Mouse (Mus musculus): ENCODE measurements around the gene Cdc25b. TPM values are rescaled to one million over a fixed set of nuclear protein-coding genes. Genes with fewer than 3 reads are reported as not detected.

The Cdc25b gene
- total and polyA plus RNA-seq, 2 experiments from 2014 or later: 18.2 to 22.2 TPM

GRCm38 (mm10) chr2:131177932-131178331, 8.8 kb upstream of the Cdc25b start:
- Histone ChIP-seq H3K4me2 (ENCODE audit: low read depth, low read length) (peak overlapping the region; percentile 91), H3K9me3 (ENCODE audit: low read length) (no peaks in the 10 kb centered on the region), H3K9ac (replicated peaks; ENCODE audit: low read length) (peak overlapping the region; percentile 89; the same call in 1 of the 2 replicates), H3K27ac (no peak overlapping the region), H3K36me3 (ENCODE audit: insufficient read depth, low read length) (no peaks in the 10 kb centered on the region), H3K27me3 (ENCODE audit: insufficient read depth, low read length) (no peaks in the 10 kb centered on the region), H3K4me1 (ENCODE audit: insufficient read depth, low read length) (peaks cover 34% of the 10 kb centered on the region), H3K4me3 (ENCODE audit: low read length) (peak overlapping the region; percentile 75)
- TF ChIP-seq CTCF (IDR thresholded peaks at IDR 0.05; ENCODE audit: low read depth): no peak
- 65% methylated on average over 9 of the region's 9 CpGs for WGBS
- ATAC-seq: no peak
- DNase-seq (ENCODE audit: low spot score): no peak

GRCm38 (mm10) chr2:131178828-131179245, 7.9 kb upstream of the Cdc25b start:
- 13% methylated on average over 26 of the region's 26 CpGs for WGBS
- Histone ChIP-seq H3K9me3 (ENCODE audit: low read length) (no peaks in the 10 kb centered on the region), H3K36me3 (ENCODE audit: insufficient read depth, low read length) (no peaks in the 10 kb centered on the region), H3K9ac (replicated peaks; ENCODE audit: low read length) (peak overlapping the region; percentile 89), H3K4me2 (ENCODE audit: low read depth, low read length) (peak overlapping the region; percentile 91), H3K4me3 (ENCODE audit: low read length) (peak overlapping the region; percentile 75), H3K27ac (peak overlapping the region; percentile 98), H3K4me1 (ENCODE audit: insufficient read depth, low read length) (peaks cover 34% of the 10 kb centered on the region), H3K27me3 (ENCODE audit: insufficient read depth, low read length) (no peaks in the 10 kb centered on the region)
- TF ChIP-seq CTCF (IDR thresholded peaks at IDR 0.05; ENCODE audit: low read depth): no peak
- ATAC-seq (peak; percentile 9), DNase-seq (ENCODE audit: low spot score) (no peak)

- Histone ChIP-seq H3K36me3 (ENCODE audit: insufficient read depth, low read length) (no peaks in the 10 kb centered on the region), H3K9ac (replicated peaks; ENCODE audit: low read length) (peak overlapping the region; percentile 89), H3K4me2 (ENCODE audit: low read depth, low read length) (peak overlapping the region; percentile 91), H3K4me3 (ENCODE audit: low read length) (peak overlapping the region; percentile 75), H3K27me3 (ENCODE audit: insufficient read depth, low read length) (no peaks in the 10 kb centered on the region), H3K27ac (peak overlapping the region; percentile 98), H3K9me3 (ENCODE audit: low read length) (no peaks in the 10 kb centered on the region), H3K4me1 (ENCODE audit: insufficient read depth, low read length) (peaks cover 34% of the 10 kb centered on the region)
- under 1% methylated on average over 67 of the region's 67 CpGs for WGBS
- peak; percentile 87 for ATAC-seq
- no peak for TF ChIP-seq CTCF (IDR thresholded peaks at IDR 0.05; ENCODE audit: low read depth)
- peak; percentile 85 for DNase-seq (ENCODE audit: low spot score)
These were observed 7.4 kb upstream of the Cdc25b start for GRCm38 (mm10) chr2:131179246-131179886.

GRCm38 (mm10) chr2:131179990-131180587, 6.7 kb upstream of the Cdc25b start, which contains the start of gene Cenpb:
Gene Cenpb, minus strand, starts transcription at chr2:131180067.
- Histone ChIP-seq H3K9ac (replicated peaks; ENCODE audit: low read length) (peak within 1 kb of the TSS; percentile 89), H3K4me2 (ENCODE audit: low read depth, low read length) (peak within 1 kb of the TSS; percentile 91), H3K9me3 (ENCODE audit: low read length) (no peaks in the 10 kb centered on the region), H3K4me1 (ENCODE audit: insufficient read depth, low read length) (peaks cover 30% of the 10 kb centered on the region), H3K27me3 (ENCODE audit: insufficient read depth, low read length) (no peaks in the 10 kb centered on the region), H3K4me3 (ENCODE audit: low read length) (peak within 1 kb of the TSS; percentile 75), H3K36me3 (ENCODE audit: insufficient read depth, low read length) (no peaks in the 10 kb centered on the region), H3K27ac (peak within 1 kb of the TSS; percentile 98)
- DNase-seq (ENCODE audit: low spot score) (peak; percentile 94), ATAC-seq (peak; percentile 93)
- WGBS: 7% methylated on average over 44 of the region's 57 CpGs
- TF ChIP-seq CTCF (IDR thresholded peaks at IDR 0.05; ENCODE audit: low read depth): peak; percentile 62; the same call in 1 of the 2 replicates

- Histone ChIP-seq H3K27me3 (ENCODE audit: insufficient read depth, low read length) (no peaks in the 10 kb centered on the region), H3K4me1 (ENCODE audit: insufficient read depth, low read length) (peaks cover 17% of the 10 kb centered on the region), H3K27ac (peak overlapping the region; percentile 33; the same call in 1 of the 2 replicates), H3K9ac (replicated peaks; ENCODE audit: low read length) (peak overlapping the region; percentile 53), H3K4me3 (ENCODE audit: low read length) (peak overlapping the region; percentile 49), H3K9me3 (ENCODE audit: low read length) (no peaks in the 10 kb centered on the region), H3K4me2 (ENCODE audit: low read depth, low read length) (peak overlapping the region; percentile 69), H3K36me3 (ENCODE audit: insufficient read depth, low read length) (no peaks in the 10 kb centered on the region)
- 1% methylated on average over 14 of the region's 14 CpGs for WGBS
- no peak for TF ChIP-seq CTCF (IDR thresholded peaks at IDR 0.05; ENCODE audit: low read depth)
- no peak for DNase-seq (ENCODE audit: low spot score)
- no peak; the same call in 1 of the 2 replicates for ATAC-seq
These were observed 406 bp upstream of the Cdc25b start for GRCm38 (mm10) chr2:131186343-131186742.

GRCm38 (mm10) chr2:131187602-131187922, 813 bp downstream of the Cdc25b start:
- Histone ChIP-seq H3K4me2 (ENCODE audit: low read depth, low read length) (peak overlapping the region; percentile 69), H3K4me3 (ENCODE audit: low read length) (peak overlapping the region; percentile 49), H3K9me3 (ENCODE audit: low read length) (no peaks in the 10 kb centered on the region), H3K9ac (replicated peaks; ENCODE audit: low read length) (peak overlapping the region; percentile 53), H3K27me3 (ENCODE audit: insufficient read depth, low read length) (no peaks in the 10 kb centered on the region), H3K27ac (peak overlapping the region; percentile 46; the same call in 1 of the 2 replicates), H3K4me1 (ENCODE audit: insufficient read depth, low read length) (peaks cover 17% of the 10 kb centered on the region), H3K36me3 (ENCODE audit: insufficient read depth, low read length) (no peaks in the 10 kb centered on the region)
- ATAC-seq (no peak), DNase-seq (ENCODE audit: low spot score) (no peak)
- 25% methylated on average over 3 of the region's 3 CpGs for WGBS
- TF ChIP-seq CTCF (IDR thresholded peaks at IDR 0.05; ENCODE audit: low read depth): no peak
